In genomic region chr9:95512331-95513030, GRCm38 (mm10) we compare ENCODE assay signal across 8 mouse cellular contexts. TPM values are rescaled to one million over a fixed set of nuclear protein-coding genes. Genes with fewer than 3 reads are reported as not detected.
DNase-seq lines count a peak whose midpoint lies in the region; ATAC-seq lines count a peak whose summit lies in the region.

No protein-coding gene starts in this region.

- peak overlapping the region; percentile 100 for H3K4me3 ChIP-seq in heart, embryonic 13.5 days
- H3K4me3 ChIP-seq in heart, embryonic 16.5 days (ENCODE audit: low read length), result peak overlapping the region; percentile 98
- peak overlapping the region; percentile 96 for H3K4me3 ChIP-seq in liver, embryonic 16.5 days (ENCODE audit: low read depth, low read length)

- intact Hi-C loops in heart, postnatal 10 days (cut with DNase I), result loop anchor here (5.0 to 10.0 kb wide), 2 partner anchors 345 to 978 kb away; partner anchors contain the start of genes 1190002N15Rik and Atr
- intact Hi-C loops in left cerebral cortex, postnatal 14 days (cut with DNase I), result no loop called here

- peak; percentile 23; the same call in 1 of the 2 replicates for ATAC-seq in heart, embryonic 13.5 days (ENCODE audit: extremely low read depth, insufficient number of reproducible peaks, low FRiP score, low TSS enrichment)
- ATAC-seq in heart, embryonic 16.5 days (replicated peaks; ENCODE audit: extremely low read depth, insufficient read depth, low FRiP score), result 0 out of 2 replicates have a peak, but pooled peaks have one; percentile 20
- ATAC-seq in liver, embryonic 16.5 days (ENCODE audit: low read depth), result peak; percentile 30
- no peak for ATAC-seq in inflammation-experienced regulatory T-cells, adult 6 months

- no peaks in the 10 kb centered on the region for H3K27me3 ChIP-seq in heart, embryonic 13.5 days (replicated peaks)
- H3K27me3 ChIP-seq in heart, embryonic 16.5 days (ENCODE audit: control insufficient read depth, insufficient read depth, low read length), result no peaks in the 10 kb centered on the region
- H3K27me3 ChIP-seq in liver, embryonic 16.5 days (ENCODE audit: control insufficient read depth, insufficient read depth, low read depth, low read length), result no peaks in the 10 kb centered on the region

- H3K27ac ChIP-seq in heart, embryonic 13.5 days (replicated peaks), result peak overlapping the region; percentile 92
- H3K27ac ChIP-seq in heart, embryonic 16.5 days (ENCODE audit: low read length), result peak overlapping the region; percentile 93
- H3K27ac ChIP-seq in liver, embryonic 16.5 days (ENCODE audit: low read length), result peak overlapping the region; percentile 88

- 27% methylated on average over 15 of the region's 15 CpGs for WGBS in heart, embryonic 13.5 days
- 25% methylated on average over 15 of the region's 15 CpGs for WGBS in heart, embryonic 16.5 days
- 15% methylated on average over 15 of the region's 15 CpGs for WGBS in liver, embryonic 16.5 days (ENCODE audit: insufficient replicate concordance)

- no peak for DNase-seq in heart, postnatal 10 days
- DNase-seq in NIH3T3 (ENCODE audit: low read depth), result peak; percentile 3
- no peak for DNase-seq in layer of hippocampus, adult 8-10 months (ENCODE audit: low spot score in 2 of 2)
- no peak for DNase-seq in left cerebral cortex, postnatal 14 days (ENCODE audit: low spot score in 2 of 2)

- no peaks in the 10 kb centered on the region for H3K9me3 ChIP-seq in heart, embryonic 13.5 days
- no peaks in the 10 kb centered on the region for H3K9me3 ChIP-seq in heart, embryonic 16.5 days (replicated peaks; ENCODE audit: control insufficient read depth, low read length)
- H3K9me3 ChIP-seq in liver, embryonic 16.5 days (replicated peaks; ENCODE audit: control insufficient read depth, low read length), result no peaks in the 10 kb centered on the region

- peak overlapping the region; percentile 89 for H3K4me2 ChIP-seq in heart, embryonic 13.5 days
- H3K4me2 ChIP-seq in heart, embryonic 16.5 days (ENCODE audit: low read depth, low read length), result peak overlapping the region; percentile 90
- peak overlapping the region; percentile 96 for H3K4me2 ChIP-seq in liver, embryonic 16.5 days (ENCODE audit: low read depth, low read length)

- H3K9ac ChIP-seq in heart, embryonic 13.5 days, result peak overlapping the region; percentile 98
- peak overlapping the region; percentile 74 for H3K9ac ChIP-seq in heart, embryonic 16.5 days (ENCODE audit: low read length)
- peak overlapping the region; percentile 78 for H3K9ac ChIP-seq in liver, embryonic 16.5 days (ENCODE audit: low read depth, low read length)

- H3K36me3 ChIP-seq in heart, embryonic 13.5 days, result peaks cover 6% of the 10 kb centered on the region
- no peaks in the 10 kb centered on the region for H3K36me3 ChIP-seq in heart, embryonic 16.5 days (ENCODE audit: control insufficient read depth, insufficient read depth)
- H3K36me3 ChIP-seq in liver, embryonic 16.5 days (ENCODE audit: control insufficient read depth, insufficient read depth), result no peaks in the 10 kb centered on the region

- peaks cover 20% of the 10 kb centered on the region for H3K4me1 ChIP-seq in heart, embryonic 13.5 days
- peaks cover 13% of the 10 kb centered on the region for H3K4me1 ChIP-seq in heart, embryonic 16.5 days (ENCODE audit: control insufficient read depth, insufficient read depth, low read length)
- H3K4me1 ChIP-seq in liver, embryonic 16.5 days (ENCODE audit: control insufficient read depth, low read depth, low read length), result peaks cover 11% of the 10 kb centered on the region

RNA-seq across cellular contexts. Expression of gene U2surp, which starts 0.7 kb away (rescaled TPM):
- polyA plus RNA-seq in heart, embryonic 13.5 days (2015; fragmentation: Nextera tagmentation; extraction: Ambion mirVana), result 79.6 and 84.9 TPM in 2 replicates
- total RNA-seq in heart, postnatal 10 days (2021), result 10 to 100 TPM; 48.9 to 50.0 TPM
- 66.2 and 71.1 TPM in 2 replicates for polyA plus RNA-seq in heart, embryonic 16.5 days (2015; fragmentation: Nextera tagmentation; extraction: Ambion mirVana)
- polyA plus RNA-seq in liver, embryonic 16.5 days (2015; fragmentation: Nextera tagmentation; extraction: Ambion mirVana), result 48.7 and 50.4 TPM in 2 replicates
- 100 to 1,000 TPM; 196 to 252 (median 205) TPM for polyA plus RNA-seq in inflammation-experienced regulatory T-cells, adult 6 months (2017; shearing (Covaris generic))
- total RNA-seq in layer of hippocampus, adult 8-10 months (2022), result 10 to 100 TPM; 67.0 to 77.9 (median 74.8) TPM
- 10 to 100 TPM; 57.6 to 60.7 TPM for total RNA-seq in left cerebral cortex, postnatal 14 days (2021)

RNA-seq across cellular contexts. Expression of gene Paqr9, which starts 47.0 kb away (rescaled TPM):
- polyA plus RNA-seq in heart, embryonic 13.5 days (2015; fragmentation: Nextera tagmentation; extraction: Ambion mirVana), result 0.39 and 0.68 TPM in 2 replicates
- total RNA-seq in heart, postnatal 10 days (2021), result 10 to 100 TPM; 45.9 to 56.3 TPM
- 0.47 and 0.58 TPM in 2 replicates for polyA plus RNA-seq in heart, embryonic 16.5 days (2015; fragmentation: Nextera tagmentation; extraction: Ambion mirVana)
- 5.8 and 6.7 TPM in 2 replicates for polyA plus RNA-seq in liver, embryonic 16.5 days (2015; fragmentation: Nextera tagmentation; extraction: Ambion mirVana)
- not detected for polyA plus RNA-seq in inflammation-experienced regulatory T-cells, adult 6 months (2017; shearing (Covaris generic))
- 10 to 100 TPM; 34.3 to 44.9 (median 38.3) TPM for total RNA-seq in layer of hippocampus, adult 8-10 months (2022)
- total RNA-seq in left cerebral cortex, postnatal 14 days (2021), result 10 to 100 TPM; 37.2 to 39.2 TPM
